Mouse (Mus musculus): Measurements from ENCODE around the gene Apof. TPM values are rescaled to one million over a fixed set of nuclear protein-coding genes. Genes with fewer than 3 reads are reported as not detected.
A peak's percentile ranks its signal among the peaks of the same experiment; 100 is the strongest.
"Not testable (repeated sequence)": the region's sequence is repeated elsewhere in the genome, so short reads cannot be mapped to it uniquely, and the experiment has no call there.

Gene Apof
- polyA plus RNA-seq, 1 experiment from 2014 or later: not detected

GRCm38 (mm10) chr10:128239140-128239539 is 29.3 kb upstream of the Apof start:
- Histone ChIP-seq H3K9me3 (no peaks in the 10 kb centered on the region), H3K27ac (no peak overlapping the region), H3K4me3 (no peak overlapping the region), H3K27me3 (ENCODE audit: insufficient read depth, poor library complexity, severe bottlenecking) (no peaks in the 10 kb centered on the region), H3K36me3 (peaks cover 76% of the 10 kb centered on the region), H3K4me1 (replicated peaks) (0 out of 2 replicates have a peak, but pooled peaks cover 6% of the 10 kb centered on the region)
- DNase-seq (ENCODE audit: low spot score): no peak
- WGBS: 93% methylated on average over 4 of the region's 4 CpGs

DNA sequence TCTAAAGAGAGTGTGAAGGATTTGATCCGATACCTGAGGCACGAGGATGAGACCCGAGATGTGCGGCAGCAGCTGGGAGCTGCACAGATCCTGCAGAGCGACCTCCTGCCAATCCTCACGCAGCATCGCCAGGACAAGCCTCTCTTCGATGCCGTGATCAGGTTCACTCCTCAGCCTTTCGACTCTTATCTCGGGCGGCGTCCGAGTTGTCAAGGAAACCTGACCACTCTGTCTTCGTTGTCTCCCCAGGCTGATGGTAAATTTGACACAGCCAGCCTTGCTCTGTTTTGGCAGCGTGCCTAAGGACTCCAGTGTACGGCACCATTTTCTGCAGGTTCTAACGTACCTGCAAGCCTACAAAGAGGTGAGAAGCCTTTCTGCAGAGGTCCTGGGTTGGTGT is 28.3 kb upstream of the Apof start:
- no peak overlapping the region for H3K4me3 ChIP-seq
- no peaks in the 10 kb centered on the region for H3K27me3 ChIP-seq (ENCODE audit: insufficient read depth, poor library complexity, severe bottlenecking)
- 0 out of 2 replicates have a peak, but pooled peaks cover 6% of the 10 kb centered on the region for H3K4me1 ChIP-seq (replicated peaks)
- WGBS: 94% methylated on average over 18 of the region's 18 CpGs
- no peak for DNase-seq (ENCODE audit: low spot score)
- no peak overlapping the region for H3K27ac ChIP-seq
- H3K9me3 ChIP-seq: no peaks in the 10 kb centered on the region
- peaks cover 80% of the 10 kb centered on the region for H3K36me3 ChIP-seq

DNA sequence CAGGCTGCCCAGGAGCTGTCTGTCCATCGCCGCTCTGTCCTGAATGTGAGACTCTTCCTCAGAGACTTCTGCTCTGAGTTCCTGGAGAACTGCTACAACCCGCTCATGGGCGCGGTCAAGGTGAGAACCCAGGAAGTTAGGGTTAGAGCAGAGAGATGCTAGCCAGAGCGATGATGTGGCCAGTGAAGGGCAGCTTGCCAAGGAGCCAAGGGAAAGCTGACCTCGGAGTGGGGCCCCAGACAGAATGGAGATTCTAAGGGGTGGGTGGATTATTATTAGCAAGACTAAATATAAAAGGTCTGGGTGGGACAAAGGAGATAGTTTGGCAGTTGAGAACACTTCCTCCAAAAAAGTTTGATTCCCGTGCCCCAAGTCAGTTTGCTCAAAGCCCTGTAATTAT is 25.2 kb upstream of the Apof start:
- no peaks in the 10 kb centered on the region for H3K27me3 ChIP-seq (ENCODE audit: insufficient read depth, poor library complexity, severe bottlenecking)
- no peak for DNase-seq (ENCODE audit: low spot score)
- no peak overlapping the region for H3K4me3 ChIP-seq
- H3K27ac ChIP-seq: no peak overlapping the region
- H3K9me3 ChIP-seq: no peaks in the 10 kb centered on the region
- H3K4me1 ChIP-seq (replicated peaks): no peaks in the 10 kb centered on the region; the same call in 1 of the 2 replicates
- peaks cover 96% of the 10 kb centered on the region for H3K36me3 ChIP-seq
- WGBS: 96% methylated on average over 8 of the region's 8 CpGs

DNA sequence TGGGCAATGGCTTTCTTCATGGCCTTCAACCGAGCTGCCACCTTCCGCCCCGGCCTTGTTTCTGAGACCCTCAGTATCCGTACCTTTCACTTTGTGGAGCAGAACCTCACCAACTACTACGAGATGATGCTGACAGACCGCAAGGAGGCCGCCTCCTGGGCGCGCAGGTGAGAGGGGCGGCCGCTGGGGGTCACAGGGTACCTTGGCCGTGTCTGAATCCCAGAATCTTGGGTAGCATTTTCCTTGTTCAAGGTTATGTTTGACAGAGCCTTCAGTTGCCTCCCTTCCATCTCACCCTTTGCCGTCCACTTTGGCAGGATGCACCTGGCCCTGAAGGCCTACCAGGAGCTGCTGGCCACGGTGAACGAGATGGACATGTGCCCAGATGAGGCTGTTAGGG is 24.4 kb upstream of the Apof start:
- no peak for DNase-seq (ENCODE audit: low spot score)
- no peaks in the 10 kb centered on the region; the same call in 1 of the 2 replicates for H3K4me1 ChIP-seq (replicated peaks)
- no peaks in the 10 kb centered on the region for H3K9me3 ChIP-seq
- 95% methylated on average over 15 of the region's 15 CpGs for WGBS
- H3K27me3 ChIP-seq (ENCODE audit: insufficient read depth, poor library complexity, severe bottlenecking): no peaks in the 10 kb centered on the region
- H3K27ac ChIP-seq: no peak overlapping the region
- peaks cover 100% of the 10 kb centered on the region for H3K36me3 ChIP-seq
- H3K4me3 ChIP-seq: no peak overlapping the region

DNA sequence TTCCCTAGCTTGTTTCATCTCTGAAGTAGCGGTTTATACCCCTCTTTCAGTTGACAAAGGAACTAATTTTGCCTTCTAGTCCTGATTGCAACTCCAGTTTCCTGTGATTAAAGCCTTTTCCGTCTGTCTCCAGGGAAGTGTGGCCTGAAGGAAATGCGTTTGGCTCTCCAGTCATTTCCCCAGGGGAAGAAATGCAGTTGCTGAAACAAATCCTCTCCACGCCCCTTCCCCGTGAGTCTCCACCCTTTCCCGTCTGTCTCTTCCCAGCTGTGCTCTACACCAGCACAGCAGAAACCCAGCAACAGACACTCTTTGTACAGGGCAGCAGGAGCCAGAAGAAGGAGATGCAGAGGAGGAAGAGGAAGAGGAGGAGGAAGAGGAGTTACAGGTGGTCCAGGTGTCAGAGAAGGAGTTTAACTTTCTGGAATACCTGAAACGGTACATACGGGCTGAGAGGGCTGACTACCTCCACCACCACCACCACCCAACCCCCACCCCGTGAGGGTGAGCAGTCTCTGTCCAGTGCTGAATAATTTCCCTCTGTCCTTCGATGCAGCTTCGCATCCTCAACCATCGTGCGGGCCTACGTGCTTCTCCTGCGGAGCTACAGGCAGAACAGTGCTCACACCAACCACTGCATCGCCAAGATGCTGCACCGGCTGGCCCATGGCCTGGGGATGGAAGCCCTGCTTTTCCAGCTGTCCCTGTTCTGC is 21.3 kb upstream of the Apof start:
- Histone ChIP-seq H3K9me3 (no peaks in the 10 kb centered on the region), H3K27me3 (ENCODE audit: insufficient read depth, poor library complexity, severe bottlenecking) (no peaks in the 10 kb centered on the region), H3K36me3 (peaks cover 100% of the 10 kb centered on the region), H3K4me3 (no peak overlapping the region), H3K27ac (peak overlapping the region; percentile 45; the same call in 1 of the 2 replicates), H3K4me1 (replicated peaks) (no peaks in the 10 kb centered on the region; the same call in 1 of the 2 replicates)
- 87% methylated on average over 17 of the region's 17 CpGs for WGBS
- DNase-seq (ENCODE audit: low spot score): no peak

GRCm38 (mm10) chr10:128250565-128250964 is 17.9 kb upstream of the Apof start:
- H3K4me3 ChIP-seq: no peak overlapping the region
- no peak for DNase-seq (ENCODE audit: low spot score)
- no peak overlapping the region for H3K27ac ChIP-seq
- H3K36me3 ChIP-seq: peaks cover 91% of the 10 kb centered on the region
- no peaks in the 10 kb centered on the region for H3K27me3 ChIP-seq (ENCODE audit: insufficient read depth, poor library complexity, severe bottlenecking)
- no peaks in the 10 kb centered on the region for H3K9me3 ChIP-seq
- WGBS: 93% methylated on average over 13 of the region's 13 CpGs
- H3K4me1 ChIP-seq (replicated peaks): no peaks in the 10 kb centered on the region; the same call in 1 of the 2 replicates

- no peak for DNase-seq (ENCODE audit: low spot score)
- 90% methylated on average over 4 of the region's 4 CpGs for WGBS
- Histone ChIP-seq H3K4me1 (replicated peaks) (no peaks in the 10 kb centered on the region), H3K27me3 (ENCODE audit: insufficient read depth, poor library complexity, severe bottlenecking) (no peaks in the 10 kb centered on the region), H3K36me3 (peaks cover 59% of the 10 kb centered on the region), H3K4me3 (no peak within 1 kb of the TSS), H3K27ac (no peak within 1 kb of the TSS), H3K9me3 (no peaks in the 10 kb centered on the region)
These were observed 14.7 kb upstream of the Apof start, which contains the start of gene Apon for GRCm38 (mm10) chr10:128253677-128254255. Gene Apon, plus strand, starts transcription at chr10:128254096.

DNA sequence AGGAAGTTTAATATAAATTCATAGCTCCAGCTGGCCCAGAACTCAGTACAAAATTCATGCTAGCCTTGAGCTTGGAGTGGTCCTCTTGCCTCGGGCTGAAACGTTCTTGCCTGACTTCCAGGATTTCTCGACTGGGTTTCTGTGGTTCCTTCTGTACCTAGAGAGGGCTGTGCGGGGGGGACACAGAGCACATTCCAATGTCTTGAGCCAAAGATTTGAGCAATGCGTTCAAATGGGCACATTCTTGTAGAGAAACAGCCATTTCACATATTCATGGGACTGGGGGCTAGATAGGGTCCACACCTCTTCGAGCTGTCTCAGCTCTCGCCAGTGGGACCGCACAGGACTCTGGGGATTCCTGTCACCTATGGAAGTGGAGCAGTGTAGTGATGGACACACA is 12.5 kb upstream of the Apof start:
- no peaks in the 10 kb centered on the region for H3K9me3 ChIP-seq
- no peaks in the 10 kb centered on the region for H3K27me3 ChIP-seq (ENCODE audit: insufficient read depth, poor library complexity, severe bottlenecking)
- 92% methylated on average over 8 of the region's 8 CpGs for WGBS
- no peak overlapping the region for H3K27ac ChIP-seq
- no peak overlapping the region for H3K4me3 ChIP-seq
- peaks cover 37% of the 10 kb centered on the region for H3K36me3 ChIP-seq
- H3K4me1 ChIP-seq (replicated peaks): no peaks in the 10 kb centered on the region
- no peak for DNase-seq (ENCODE audit: low spot score)

GRCm38 (mm10) chr10:128256328-128256727 is 12.1 kb upstream of the Apof start:
- Histone ChIP-seq H3K36me3 (peaks cover 33% of the 10 kb centered on the region), H3K27me3 (ENCODE audit: insufficient read depth, poor library complexity, severe bottlenecking) (no peaks in the 10 kb centered on the region), H3K9me3 (no peaks in the 10 kb centered on the region), H3K4me3 (no peak overlapping the region), H3K4me1 (replicated peaks) (no peaks in the 10 kb centered on the region), H3K27ac (no peak overlapping the region)
- 91% methylated on average over 8 of the region's 8 CpGs for WGBS
- DNase-seq (ENCODE audit: low spot score): no peak

DNA sequence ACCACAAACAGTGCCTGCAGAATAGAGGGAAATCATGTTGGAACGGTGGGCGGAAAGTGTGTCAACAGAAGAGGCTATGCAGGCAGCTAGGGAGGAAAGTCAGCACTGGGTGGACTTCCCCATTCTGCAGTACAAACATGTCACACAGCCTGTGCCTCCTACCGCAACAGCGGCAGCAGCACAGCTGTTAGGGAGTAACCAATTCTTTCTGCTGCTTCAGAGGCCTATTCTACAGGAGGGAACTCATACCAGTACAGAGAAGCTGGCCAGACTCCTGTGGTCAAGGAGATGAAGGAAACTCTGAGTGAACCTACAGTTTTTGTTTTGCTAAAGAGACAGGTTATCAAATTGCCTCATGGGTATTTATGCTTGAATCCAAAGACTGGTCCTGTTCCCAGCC is 9.5 kb upstream of the Apof start:
- no peaks in the 10 kb centered on the region for H3K27me3 ChIP-seq (ENCODE audit: insufficient read depth, poor library complexity, severe bottlenecking)
- DNase-seq (ENCODE audit: low spot score): no peak
- H3K27ac ChIP-seq: no peak overlapping the region
- no peak overlapping the region for H3K4me3 ChIP-seq
- H3K9me3 ChIP-seq: no peaks in the 10 kb centered on the region
- 85% methylated on average over 4 of the region's 4 CpGs for WGBS
- no peaks in the 10 kb centered on the region for H3K4me1 ChIP-seq (replicated peaks)
- H3K36me3 ChIP-seq: peaks cover 8% of the 10 kb centered on the region; the same call in 1 of the 2 replicates

GRCm38 (mm10) chr10:128259946-128260345 is 8.5 kb upstream of the Apof start:
- H3K9me3 ChIP-seq: no peaks in the 10 kb centered on the region
- WGBS: 87% methylated on average over 5 of the region's 5 CpGs

GRCm38 (mm10) chr10:128260376-128260775 is 8.1 kb upstream of the Apof start:
- WGBS: 88% methylated on average over 7 of the region's 7 CpGs
- not testable (repeated sequence) for DNase-seq (ENCODE audit: low spot score); H3K27ac ChIP-seq; H3K9me3 ChIP-seq; H3K27me3 ChIP-seq (ENCODE audit: insufficient read depth, poor library complexity, severe bottlenecking); H3K4me3 ChIP-seq; H3K4me1 ChIP-seq (replicated peaks); H3K36me3 ChIP-seq

More at GRCm38 (mm10) chr10:128259946-128260345, 8.5 kb upstream of the Apof start:
- no peaks in the 10 kb centered on the region for H3K4me1 ChIP-seq (replicated peaks)
- H3K4me3 ChIP-seq: no peak overlapping the region
- no peaks in the 10 kb centered on the region for H3K36me3 ChIP-seq
- no peaks in the 10 kb centered on the region for H3K27me3 ChIP-seq (ENCODE audit: insufficient read depth, poor library complexity, severe bottlenecking)
- DNase-seq (ENCODE audit: low spot score): no peak
- no peak overlapping the region for H3K27ac ChIP-seq

GRCm38 (mm10) chr10:128262300-128262699 is 6.2 kb upstream of the Apof start:
- no peak overlapping the region for H3K27ac ChIP-seq
- H3K4me1 ChIP-seq (replicated peaks): no peaks in the 10 kb centered on the region
- H3K36me3 ChIP-seq: no peaks in the 10 kb centered on the region
- H3K4me3 ChIP-seq: no peak overlapping the region
- H3K9me3 ChIP-seq: no peaks in the 10 kb centered on the region
- 80% methylated on average over 22 of the region's 22 CpGs for WGBS
- no peak for DNase-seq (ENCODE audit: low spot score)
- no peaks in the 10 kb centered on the region for H3K27me3 ChIP-seq (ENCODE audit: insufficient read depth, poor library complexity, severe bottlenecking)
